Mouse (Mus musculus): ENCODE data around the gene Gdpd1. TPM values are rescaled to one million over a fixed set of nuclear protein-coding genes. Genes with fewer than 3 reads are reported as not detected.
"Not testable (repeated sequence)": the region's sequence is repeated elsewhere in the genome, so short reads cannot be mapped to it uniquely, and the experiment has no call there.

Gene Gdpd1
- total RNA-seq, 2 experiments from 2014 or later = 3.3 to 3.8 TPM

GRCm38 (mm10) chr11:87028212-87028611, 45.6 kb downstream of the Gdpd1 start:
- DNase-seq (ENCODE audit: low spot score in 2 of 2) = no peak

- no peak for DNase-seq (ENCODE audit: low spot score in 2 of 2)
Observed at GRCm38 (mm10) chr11:87026096-87026875, 47.6 kb downstream of the Gdpd1 start.

- no peak for DNase-seq (ENCODE audit: low spot score in 2 of 2)
Observed at GRCm38 (mm10) chr11:87025351-87025750, 48.5 kb downstream of the Gdpd1 start.

- not testable (repeated sequence) for DNase-seq (ENCODE audit: low spot score in 2 of 2)
Observed at GRCm38 (mm10) chr11:87023240-87023639, 50.6 kb downstream of the Gdpd1 start.

- DNase-seq (ENCODE audit: low spot score in 2 of 2) = no peak
Observed at GRCm38 (mm10) chr11:87022765-87023164, 51.1 kb downstream of the Gdpd1 start.

GRCm38 (mm10) chr11:87021551-87021950, 52.3 kb downstream of the Gdpd1 start:
- DNase-seq (ENCODE audit: low spot score in 2 of 2) = no peak

- no peak for DNase-seq (ENCODE audit: low spot score in 2 of 2)
Observed at GRCm38 (mm10) chr11:87020449-87020848, 53.4 kb downstream of the Gdpd1 start.

- DNase-seq (ENCODE audit: low spot score in 2 of 2) = no peak
Observed at GRCm38 (mm10) chr11:87019431-87019830, 54.4 kb downstream of the Gdpd1 start.

GRCm38 (mm10) chr11:87018081-87018480, 55.8 kb downstream of the Gdpd1 start:
- no peak for DNase-seq (ENCODE audit: low spot score in 2 of 2)

- no peak for DNase-seq (ENCODE audit: low spot score in 2 of 2)
Observed at GRCm38 (mm10) chr11:87015691-87016090, 58.2 kb downstream of the Gdpd1 start.

GRCm38 (mm10) chr11:87010476-87010875, 63.4 kb downstream of the Gdpd1 start:
- peak in 1 of 2 experiments; percentile 27 for DNase-seq (ENCODE audit: low spot score in 2 of 2)

- no peak for DNase-seq (ENCODE audit: low spot score in 2 of 2)
Observed at GRCm38 (mm10) chr11:87007371-87007770, 66.5 kb downstream of the Gdpd1 start.

GRCm38 (mm10) chr11:87004960-87005755, 68.7 kb downstream of the Gdpd1 start:
- DNase-seq (ENCODE audit: low spot score in 2 of 2) = no peak

- DNase-seq (ENCODE audit: low spot score in 2 of 2) = no peak
Observed at GRCm38 (mm10) chr11:87002078-87002829, 71.6 kb downstream of the Gdpd1 start.

- no peak for DNase-seq (ENCODE audit: low spot score in 2 of 2)
Observed at GRCm38 (mm10) chr11:87001217-87001616, 72.6 kb downstream of the Gdpd1 start.

- DNase-seq (ENCODE audit: low spot score in 2 of 2) = no peak
Observed at GRCm38 (mm10) chr11:86996266-86996665, 77.6 kb downstream of the Gdpd1 start.

GRCm38 (mm10) chr11:86995625-86996221, 78.1 kb downstream of the Gdpd1 start:
- peak; percentile 28 to 43 for DNase-seq (ENCODE audit: low spot score in 2 of 2)

GRCm38 (mm10) chr11:86994791-86995624, 78.9 kb downstream of the Gdpd1 start:
- DNase-seq (ENCODE audit: low spot score in 2 of 2) = no peak

- no peak for DNase-seq (ENCODE audit: low spot score in 2 of 2)
Observed at GRCm38 (mm10) chr11:86994330-86994729, 79.5 kb downstream of the Gdpd1 start.

Measured in gastrocnemius, postnatal 4 days (tissue).